Mouse (Mus musculus): ENCODE data around the gene Nt5c2.

GRCm38 (mm10) chr19:46930026-46930425 lies 84.9 kb downstream of the Nt5c2 start:
- TF ChIP-seq GATA1 (IDR thresholded peaks at IDR 0.05; ENCODE audit: low read length) (no peak), TAL1 (IDR thresholded peaks at IDR 0.05; ENCODE audit: low read length) (no peak)
